Mouse (Mus musculus) E14TG2a.4 (cell line): ENCODE results near the gene A530016L24Rik.

Source experiments
- H3K27me3 ChIP-seq: 2 replicates; pipeline ENCODE4 v1.6.1; 2014; ENCODE audit warnings: low read length, control low read depth; ENCODE audit not compliant: insufficient read depth
- H3K36me3 ChIP-seq: 2 replicates; pipeline ENCODE4 v1.6.1; 2014; ENCODE audit warnings: low read length, control low read depth; ENCODE audit not compliant: insufficient read depth
- H3K4me1 ChIP-seq: replicated peaks from 2 replicates; pipeline ENCODE4 v1.6.1; 2014; ENCODE audit warnings: low read depth, low read length, control low read depth
- H3K4me3 ChIP-seq: replicated peaks from 2 replicates; pipeline ENCODE4 v1.5.1; 2014; ENCODE audit warnings: mild to moderate bottlenecking, low read length
- H3K9me3 ChIP-seq: 2 replicates; pipeline ENCODE4 v1.6.1; 2014; ENCODE audit warnings: low read length, control low read depth
- CTCF ChIP-seq: conservative IDR thresholded peaks from 2 replicates; pipeline ENCODE4 v1.5.1; 2014; ENCODE audit warnings: low read length
- NANOG ChIP-seq: IDR thresholded peaks from 2 replicates; pipeline ENCODE4 v1.6.1; 2014; ENCODE audit warnings: borderline replicate concordance, low read length, mixed read lengths
- POU5F1 ChIP-seq: IDR thresholded peaks from 2 replicates; pipeline ENCODE4 v1.6.1; 2014; ENCODE audit warnings: low read length, borderline replicate concordance

The A530016L24Rik gene

GRCm38 (mm10) chr12:112457839-112458238 is 31.4 kb upstream of the A530016L24Rik start:
- H3K36me3 ChIP-seq, result no peaks in the 10 kb centered on the region

GRCm38 (mm10) chr12:112462423-112462822 is 26.8 kb upstream of the A530016L24Rik start:
- H3K4me1 ChIP-seq, result peaks cover 3% of the 10 kb centered on the region
- TF ChIP-seq NANOG, result no peak
- no peak for TF ChIP-seq CTCF
- no peak for TF ChIP-seq POU5F1
- no peaks in the 10 kb centered on the region for H3K36me3 ChIP-seq
- H3K4me3 ChIP-seq, result no peak overlapping the region
- H3K27me3 ChIP-seq, result peaks cover 26% of the 10 kb centered on the region
- no peaks in the 10 kb centered on the region for H3K9me3 ChIP-seq

More at GRCm38 (mm10) chr12:112457839-112458238, 31.4 kb upstream of the A530016L24Rik start:
- no peaks in the 10 kb centered on the region for H3K4me1 ChIP-seq
- no peaks in the 10 kb centered on the region for H3K9me3 ChIP-seq
- peaks cover 18% of the 10 kb centered on the region for H3K27me3 ChIP-seq
- H3K4me3 ChIP-seq, result no peak overlapping the region
- TF ChIP-seq POU5F1 (no peak), CTCF (no peak), NANOG (no peak)

DNA sequence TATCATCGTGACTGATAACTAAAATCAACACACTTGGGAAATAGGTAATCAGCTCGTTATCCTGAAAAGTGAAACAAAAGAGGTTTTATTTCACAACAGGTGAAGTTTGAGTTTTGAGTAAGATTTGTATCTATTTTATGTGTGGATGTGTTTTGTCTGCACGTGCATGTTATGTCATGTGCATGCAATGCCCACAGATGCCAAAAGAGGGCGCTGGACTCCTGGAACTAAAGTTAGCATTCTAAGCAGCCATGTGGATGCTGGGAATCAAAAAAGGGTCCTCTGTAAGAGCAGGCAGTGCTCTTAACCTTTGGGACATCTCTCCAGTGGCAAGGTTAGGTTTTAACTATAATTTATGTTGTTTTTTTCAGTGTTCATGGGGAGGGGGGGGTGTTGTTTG is 26.0 kb upstream of the A530016L24Rik start:
- TF ChIP-seq CTCF (peak; percentile 67), NANOG (no peak), POU5F1 (no peak)
- Histone ChIP-seq H3K4me3 (no peak overlapping the region), H3K9me3 (no peaks in the 10 kb centered on the region), H3K4me1 (peaks cover 4% of the 10 kb centered on the region), H3K27me3 (peaks cover 24% of the 10 kb centered on the region), H3K36me3 (no peaks in the 10 kb centered on the region)

DNA sequence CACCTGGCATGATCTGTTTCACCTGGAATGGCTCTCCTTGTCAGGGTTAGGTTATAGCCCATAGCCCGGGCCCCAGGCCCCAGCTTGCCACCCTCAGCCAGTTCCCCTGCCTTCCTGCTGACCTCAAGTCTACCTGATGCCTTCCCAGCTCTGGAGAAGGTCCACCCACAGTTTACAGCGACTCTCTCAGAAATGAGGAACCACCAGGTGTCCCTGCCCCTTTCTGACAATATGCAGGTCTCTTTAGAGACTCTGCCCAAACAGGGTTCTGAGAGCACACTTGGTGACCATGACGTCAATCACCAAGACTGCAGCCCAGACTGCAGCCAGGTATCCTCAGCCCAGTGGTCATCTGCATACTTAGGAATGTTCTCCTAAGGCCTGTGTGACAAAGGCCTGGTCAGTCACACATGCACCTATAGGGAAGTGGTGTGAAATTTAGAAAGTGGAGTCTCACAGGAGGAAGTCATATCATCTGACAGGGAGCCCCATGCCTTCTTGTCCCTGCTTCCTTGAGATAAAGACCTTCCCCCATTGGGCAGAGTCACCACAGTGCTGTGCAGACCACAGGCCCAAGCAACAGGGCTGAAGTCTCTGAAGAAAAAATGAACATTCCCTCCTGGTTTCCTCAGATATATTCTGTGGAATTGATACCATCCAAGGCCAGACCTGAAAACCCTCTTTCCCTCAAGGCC is 25.4 kb upstream of the A530016L24Rik start:
- Histone ChIP-seq H3K36me3 (no peaks in the 10 kb centered on the region), H3K27me3 (peaks cover 26% of the 10 kb centered on the region), H3K4me1 (peaks cover 4% of the 10 kb centered on the region), H3K9me3 (no peaks in the 10 kb centered on the region), H3K4me3 (no peak overlapping the region)
- TF ChIP-seq CTCF (no peak), NANOG (no peak), POU5F1 (no peak)

DNA sequence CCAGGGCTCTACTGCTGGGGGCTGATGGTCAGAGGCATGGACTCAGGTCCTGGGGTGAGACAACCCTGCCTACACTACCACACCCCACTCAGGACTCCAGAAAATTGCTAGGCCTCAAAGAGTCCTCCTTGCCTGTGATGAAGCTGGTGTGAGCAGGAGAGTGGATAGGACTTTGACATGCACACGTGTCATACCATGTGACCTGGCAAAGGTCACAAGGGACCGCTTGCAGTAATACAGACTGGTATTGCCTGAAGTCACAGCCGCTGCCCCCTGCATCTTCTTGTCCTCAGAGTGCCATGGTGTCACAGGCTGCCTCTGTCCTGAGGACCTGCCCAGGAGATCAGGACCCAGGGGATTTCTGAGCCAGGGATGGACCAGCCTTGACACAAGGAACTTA is 24.7 kb upstream of the A530016L24Rik start:
- no peak for TF ChIP-seq NANOG
- no peak for TF ChIP-seq CTCF
- no peak for TF ChIP-seq POU5F1
- no peak overlapping the region for H3K4me3 ChIP-seq
- H3K27me3 ChIP-seq, result peaks cover 22% of the 10 kb centered on the region
- H3K9me3 ChIP-seq, result no peaks in the 10 kb centered on the region
- peaks cover 5% of the 10 kb centered on the region for H3K4me1 ChIP-seq
- H3K36me3 ChIP-seq, result no peaks in the 10 kb centered on the region

DNA sequence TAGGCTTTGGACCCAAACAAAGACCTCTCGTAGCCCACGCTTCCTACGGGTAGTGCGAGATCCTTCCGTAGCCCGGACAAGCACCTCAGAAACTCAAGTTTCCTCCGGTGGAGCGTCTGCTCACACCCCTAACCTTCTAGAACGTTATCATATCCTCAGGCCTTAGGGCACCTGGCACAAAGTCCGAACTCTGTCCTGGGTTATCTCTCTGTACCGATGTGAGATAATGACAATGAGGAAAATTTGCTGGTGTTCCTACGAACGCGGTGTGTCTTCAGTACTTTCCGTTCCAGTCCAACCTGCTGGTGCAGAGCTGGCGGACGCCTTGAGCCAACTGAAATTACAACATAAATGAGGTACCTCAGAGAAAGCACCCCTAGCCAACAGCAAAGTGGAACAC is 23.3 kb upstream of the A530016L24Rik start:
- Histone ChIP-seq H3K9me3 (no peaks in the 10 kb centered on the region), H3K27me3 (peaks cover 24% of the 10 kb centered on the region), H3K36me3 (no peaks in the 10 kb centered on the region), H3K4me3 (no peak overlapping the region), H3K4me1 (peaks cover 8% of the 10 kb centered on the region)
- no peak for TF ChIP-seq NANOG
- no peak for TF ChIP-seq CTCF

DNA sequence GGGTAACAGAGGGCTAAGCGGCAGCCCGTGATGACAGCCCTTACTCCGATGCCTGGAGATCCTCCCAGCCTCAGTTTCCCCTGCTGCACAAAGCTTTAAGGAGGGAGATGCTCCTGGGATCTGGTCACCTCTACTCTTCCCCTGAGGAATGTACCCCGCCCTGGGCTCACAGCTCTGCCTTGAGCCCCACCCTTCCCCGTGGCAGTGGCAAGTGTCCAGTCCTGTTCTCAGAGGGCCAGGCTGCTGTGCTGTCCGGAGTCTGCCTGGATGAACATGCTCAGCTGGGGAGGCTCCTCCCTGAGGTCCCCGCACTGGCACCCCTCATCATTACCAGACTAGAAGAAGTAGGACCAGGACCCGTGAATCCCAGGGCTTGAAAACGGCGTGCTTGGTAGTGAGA is 21.9 kb upstream of the A530016L24Rik start:
- Histone ChIP-seq H3K4me3 (no peak overlapping the region), H3K36me3 (no peaks in the 10 kb centered on the region), H3K9me3 (no peaks in the 10 kb centered on the region), H3K27me3 (peaks cover 31% of the 10 kb centered on the region), H3K4me1 (peaks cover 8% of the 10 kb centered on the region)
- TF ChIP-seq NANOG, result no peak
- no peak for TF ChIP-seq CTCF
- TF ChIP-seq POU5F1, result no peak

- no peaks in the 10 kb centered on the region for H3K9me3 ChIP-seq
- TF ChIP-seq NANOG, result no peak
- TF ChIP-seq POU5F1, result no peak
- no peak for TF ChIP-seq CTCF
- no peak overlapping the region for H3K4me3 ChIP-seq
- H3K36me3 ChIP-seq, result no peaks in the 10 kb centered on the region
- H3K4me1 ChIP-seq, result peaks cover 8% of the 10 kb centered on the region
- peaks cover 33% of the 10 kb centered on the region for H3K27me3 ChIP-seq
Measured at GRCm38 (mm10) chr12:112469393-112469792, 19.9 kb upstream of the A530016L24Rik start.

DNA sequence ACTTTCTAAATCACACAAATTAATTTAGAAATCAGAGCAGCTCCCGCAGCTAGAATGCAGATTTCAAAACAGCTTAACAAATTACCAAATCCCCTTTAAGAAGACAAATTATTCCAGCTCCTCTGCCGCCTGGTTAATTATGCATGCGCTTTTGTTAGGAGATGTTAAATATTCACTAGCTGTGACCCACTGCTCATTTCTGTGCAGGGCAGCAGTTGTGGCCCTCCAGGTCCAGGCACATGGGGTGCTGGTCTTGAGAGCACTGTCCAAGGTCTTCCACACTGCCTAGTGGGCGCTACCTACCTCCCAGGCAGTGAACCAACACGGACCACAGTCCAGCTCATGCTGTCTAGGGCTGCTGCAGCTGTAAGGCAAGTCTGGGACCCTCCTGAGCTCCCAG is 19.0 kb upstream of the A530016L24Rik start:
- Histone ChIP-seq H3K27me3 (peaks cover 36% of the 10 kb centered on the region), H3K4me1 (peaks cover 8% of the 10 kb centered on the region), H3K9me3 (no peaks in the 10 kb centered on the region), H3K36me3 (no peaks in the 10 kb centered on the region), H3K4me3 (no peak overlapping the region)
- TF ChIP-seq CTCF, result no peak
- TF ChIP-seq NANOG, result no peak
- TF ChIP-seq POU5F1, result no peak
